Mouse (Mus musculus): Measurements from ENCODE around the gene Otof.

Gene Otof

DNA sequence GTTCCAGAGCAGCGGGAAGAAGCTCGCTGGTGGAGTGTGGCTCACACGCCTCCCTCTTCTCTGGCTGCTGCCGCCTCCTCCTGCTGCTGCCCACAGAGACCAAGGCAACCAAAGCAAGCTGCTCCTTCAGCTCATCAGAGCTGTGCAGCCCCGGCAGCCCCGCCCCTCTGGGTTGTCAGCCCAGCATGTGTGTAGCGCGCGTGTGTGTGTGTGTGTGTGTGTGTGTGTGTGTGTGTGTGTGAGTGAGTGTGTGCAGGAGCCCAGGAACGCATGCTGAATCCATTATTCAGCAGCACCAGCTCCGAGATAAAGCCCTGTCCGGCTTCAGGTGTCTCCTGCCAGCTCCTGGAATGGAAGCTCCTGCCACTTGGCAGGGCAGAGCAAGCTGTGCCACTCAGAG, at the start of gene Otof:
TSS of gene Otof (minus strand) at position 112 of the 400 bp plus-strand sequence.
- peak; percentile 48 to 77 for DNase-seq

GRCm38 (mm10) chr5:30497299-30497698, 35.6 kb upstream of the Otof start:
- no peak for DNase-seq

DNA sequence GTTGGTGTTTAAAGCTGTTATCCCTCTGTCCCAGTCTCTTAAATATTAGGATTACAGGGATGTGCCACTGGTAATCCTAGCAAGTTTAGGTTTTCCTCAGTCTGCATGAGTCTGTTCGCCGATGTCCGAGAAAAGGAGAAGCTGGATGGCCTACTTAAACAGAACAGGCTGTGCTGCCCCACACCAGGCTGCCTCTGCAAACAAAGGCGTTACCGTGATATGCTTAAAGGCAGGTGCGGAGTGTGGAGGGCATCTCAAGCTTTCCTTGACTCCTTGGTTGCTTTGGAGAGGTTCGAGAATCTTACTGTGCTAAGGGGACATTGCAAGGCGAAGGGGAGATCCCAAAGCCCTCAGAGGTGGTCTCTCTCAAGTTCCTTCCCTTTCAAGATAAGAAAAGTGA, 35.1 kb upstream of the Otof start:
- no peak for DNase-seq

DNA sequence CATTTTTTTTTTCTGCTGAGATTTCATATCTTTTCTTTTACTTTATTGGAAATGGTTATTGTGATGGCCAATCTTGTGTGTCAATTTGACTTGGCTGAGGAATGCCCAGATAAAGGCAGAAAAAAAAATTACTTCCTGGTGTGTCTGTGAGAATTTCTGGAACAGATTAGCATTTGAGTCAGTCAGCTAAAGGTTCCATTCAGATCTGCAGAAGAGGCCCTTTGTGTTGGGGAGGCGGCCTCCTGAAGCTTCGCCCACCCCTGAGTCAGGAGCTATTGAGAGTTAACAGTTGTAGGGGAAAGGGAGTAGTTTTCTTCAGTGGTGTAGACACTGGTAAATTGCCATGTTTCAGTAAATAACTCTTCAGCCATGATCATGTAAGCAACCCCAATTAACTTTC, 33.6 kb upstream of the Otof start:
- DNase-seq, result no peak

DNA sequence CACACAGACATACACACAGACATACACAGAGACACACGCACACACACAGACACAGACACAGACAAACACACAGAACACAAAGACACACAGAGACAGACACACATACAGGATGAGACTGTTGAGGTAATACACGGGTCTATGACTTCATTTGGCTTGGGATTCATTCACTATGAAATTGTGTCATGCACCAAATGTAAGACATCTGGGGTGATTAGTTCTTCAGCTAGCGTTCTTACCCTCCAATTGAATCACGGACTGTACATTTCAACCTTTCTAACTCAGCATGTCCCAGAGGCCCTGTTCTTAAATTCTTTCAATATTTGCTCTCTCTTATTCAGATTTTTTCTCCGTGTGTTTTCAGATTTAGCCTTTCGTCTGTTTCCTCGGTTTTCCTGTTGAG, 32.9 kb upstream of the Otof start:
- no peak for DNase-seq

DNA sequence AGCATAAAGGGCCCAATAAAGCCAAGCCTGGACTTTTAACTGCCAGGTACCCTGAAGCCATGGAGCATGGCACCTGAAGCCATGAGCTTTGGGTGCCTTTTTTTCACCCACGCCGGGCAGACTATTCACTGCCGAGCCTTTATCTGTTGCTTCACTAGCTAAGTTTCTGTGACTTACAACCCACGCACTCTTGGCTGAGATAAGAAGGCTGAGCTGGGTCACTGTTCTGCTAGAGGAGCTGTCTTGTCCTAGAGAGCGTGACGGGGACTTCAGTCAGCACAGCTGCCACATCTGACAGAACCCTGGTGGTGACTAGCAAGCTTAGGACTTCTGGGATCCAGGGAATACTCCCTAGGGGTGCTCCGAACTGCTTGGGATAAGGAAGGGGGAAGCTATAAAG, 32.0 kb upstream of the Otof start:
- no peak for DNase-seq

DNA sequence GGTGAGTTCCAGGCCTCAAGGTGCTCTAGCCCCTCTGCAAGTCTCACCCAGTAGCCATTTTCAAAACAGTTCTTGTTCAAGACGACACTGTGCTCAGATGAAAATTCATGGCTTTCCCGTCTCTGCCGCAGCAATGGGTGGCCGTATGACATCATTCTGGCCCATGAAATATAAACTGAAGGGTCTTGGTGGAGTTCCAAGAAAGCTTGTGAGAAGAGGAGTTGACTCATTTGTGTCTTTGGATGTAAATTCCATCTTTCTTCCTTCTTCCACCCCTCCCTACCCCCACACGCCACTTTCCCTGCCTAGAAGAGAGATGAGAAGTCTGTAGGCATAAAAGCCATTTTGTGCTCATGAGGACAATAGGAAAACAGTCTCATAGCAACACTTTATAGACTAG, 29.1 kb upstream of the Otof start:
- DNase-seq, result peak; percentile 45 to 50

- DNase-seq, result peak; percentile 15 to 39
Observed at GRCm38 (mm10) chr5:30490215-30490614, 28.5 kb upstream of the Otof start.

- peak in 1 of 2 experiments; percentile 64 for DNase-seq
Observed at GRCm38 (mm10) chr5:30485136-30485535, 23.4 kb upstream of the Otof start.

DNA sequence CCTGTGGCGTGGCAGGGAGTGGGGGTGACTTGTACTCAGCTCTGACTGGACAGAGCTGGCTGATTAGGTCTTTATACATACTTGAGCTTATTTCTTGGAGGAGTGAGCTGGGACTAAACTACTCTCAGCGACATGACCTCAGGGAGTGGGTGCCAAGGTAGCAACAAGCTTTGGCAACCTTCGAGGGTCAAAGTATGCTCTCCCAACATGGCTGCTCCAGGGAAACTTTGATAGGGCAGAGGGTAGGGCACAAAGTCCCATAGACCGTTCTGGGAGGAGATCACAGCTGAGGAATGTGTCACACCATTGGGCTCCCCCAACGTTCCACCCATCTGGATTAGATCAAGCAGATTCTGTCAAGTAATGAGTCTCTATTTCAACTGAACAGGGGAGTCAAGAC, 22.9 kb upstream of the Otof start:
- DNase-seq, result no peak

GRCm38 (mm10) chr5:30483533-30483932, 21.8 kb upstream of the Otof start:
- DNase-seq, result no peak

GRCm38 (mm10) chr5:30482319-30482718, 20.6 kb upstream of the Otof start:
- DNase-seq, result peak; percentile 77 to 84

DNA sequence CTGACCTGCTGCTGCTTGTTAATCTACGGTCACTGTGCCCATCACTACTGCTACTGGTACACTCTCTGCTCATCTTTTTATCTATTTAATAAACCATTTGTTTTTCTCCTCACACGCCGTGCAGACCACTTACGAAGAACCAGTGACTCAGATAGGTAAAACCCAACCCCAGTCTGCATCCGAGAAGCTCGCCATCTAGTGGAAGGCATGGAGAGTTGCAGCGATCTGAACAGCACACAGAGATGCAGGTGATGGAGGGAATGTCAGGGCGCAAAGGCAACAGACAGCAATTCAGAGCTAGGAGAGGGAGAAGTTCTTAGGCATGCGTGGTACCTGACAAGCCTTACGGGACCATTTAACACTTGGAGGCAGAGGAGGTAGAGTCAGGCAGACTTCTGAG, 14.8 kb upstream of the Otof start:
- DNase-seq, result no peak

- no peak for DNase-seq
Observed at GRCm38 (mm10) chr5:30472148-30472547, 10.4 kb upstream of the Otof start.

- DNase-seq, result no peak
Observed at GRCm38 (mm10) chr5:30470454-30470853, 8.7 kb upstream of the Otof start.

GRCm38 (mm10) chr5:30466315-30466714, 4.6 kb upstream of the Otof start:
- DNase-seq, result no peak

GRCm38 (mm10) chr5:30465861-30466260, 4.1 kb upstream of the Otof start, which contains the start of gene 1700001C02Rik:
TSS of gene 1700001C02Rik (plus strand) at chr5:30466047.
- no peak for DNase-seq

GRCm38 (mm10) chr5:30460155-30460554, 1.6 kb downstream of the Otof start:
- peak in 1 of 2 experiments; percentile 22 for DNase-seq

- DNase-seq, result peak in 1 of 2 experiments; percentile 26
Observed at GRCm38 (mm10) chr5:30456056-30456455, 5.7 kb downstream of the Otof start.

DNA sequence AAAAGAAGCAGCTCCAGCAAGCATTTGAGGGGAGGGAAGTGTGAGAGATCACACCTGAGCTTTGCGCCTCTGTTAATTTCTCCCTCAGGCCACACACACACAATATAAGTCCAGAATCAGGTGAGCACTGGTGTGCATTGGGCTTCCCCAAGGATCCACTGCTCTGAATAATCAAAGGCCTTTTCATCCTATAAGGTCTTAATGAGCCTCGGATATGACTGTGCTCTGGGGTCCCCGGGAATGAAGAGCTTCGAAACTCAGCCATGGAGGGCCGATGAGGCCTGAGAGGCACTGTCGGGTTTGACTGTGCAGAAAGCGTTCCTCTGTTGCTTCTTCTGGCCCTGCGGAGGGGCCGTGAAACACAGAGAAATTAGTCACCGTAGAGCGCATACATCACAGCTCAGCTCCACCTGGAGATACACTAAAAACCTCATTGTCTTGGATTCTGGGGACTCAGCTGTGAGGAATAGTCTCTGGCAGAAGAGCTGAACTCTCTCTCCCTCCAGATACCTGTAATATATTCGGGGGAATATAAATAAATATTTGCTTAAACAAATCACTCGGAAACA, 17.3 kb downstream of the Otof start:
- peak in 1 of 2 experiments; percentile 9 for DNase-seq

DNA sequence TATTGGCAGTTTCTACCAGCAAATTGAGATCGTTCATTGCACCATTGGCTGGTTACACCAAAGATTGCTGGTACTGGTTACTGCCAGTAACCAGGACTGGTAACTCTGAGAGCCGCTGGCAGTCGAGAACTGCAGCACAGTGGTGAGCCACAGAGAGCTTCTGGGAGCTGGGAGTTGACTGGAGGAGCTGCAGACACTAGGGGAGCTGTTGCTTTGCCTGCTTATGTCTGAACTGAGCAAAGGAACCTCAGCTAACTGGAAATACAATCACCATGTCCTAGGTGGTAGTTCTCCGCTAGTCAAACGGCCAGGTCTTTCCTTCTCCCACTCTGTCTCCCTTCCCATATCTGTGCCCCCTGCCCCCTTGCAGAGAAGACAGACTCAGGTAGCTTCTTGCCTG, 19.5 kb downstream of the Otof start:
- DNase-seq, result no peak

- no peak for DNase-seq
Observed at GRCm38 (mm10) chr5:30440308-30440906, 21.3 kb downstream of the Otof start.

GRCm38 (mm10) chr5:30438931-30439330, 22.8 kb downstream of the Otof start:
- no peak for DNase-seq

DNA sequence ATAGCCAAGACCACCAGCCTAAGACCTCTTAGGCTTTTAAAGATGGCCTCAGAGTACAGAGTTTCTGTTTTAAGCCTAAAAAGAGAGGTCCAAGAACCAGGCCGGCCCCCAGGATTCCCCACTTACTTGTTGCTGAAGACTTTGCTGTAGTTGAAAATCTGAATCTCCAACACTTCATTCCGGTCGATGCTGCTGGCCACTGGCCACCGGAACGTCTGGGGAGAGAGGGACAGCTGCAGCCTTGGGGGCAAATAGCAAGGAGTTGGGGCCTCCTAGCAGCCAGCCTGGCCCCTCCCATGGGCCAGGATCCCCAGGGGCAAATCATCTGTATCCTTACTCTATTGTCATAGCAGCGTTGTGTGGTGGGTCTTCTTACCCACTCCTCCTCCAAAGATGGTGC, 34.3 kb downstream of the Otof start:
- peak; percentile 48 to 83 for DNase-seq
